Mouse (Mus musculus): ENCODE data around the gene Sestd1. TPM values are rescaled to one million over a fixed set of nuclear protein-coding genes. Genes with fewer than 3 reads are reported as not detected.

The Sestd1 gene
- polyA plus RNA-seq, 1 experiment from 2014 or later: 35.5 TPM

DNA sequence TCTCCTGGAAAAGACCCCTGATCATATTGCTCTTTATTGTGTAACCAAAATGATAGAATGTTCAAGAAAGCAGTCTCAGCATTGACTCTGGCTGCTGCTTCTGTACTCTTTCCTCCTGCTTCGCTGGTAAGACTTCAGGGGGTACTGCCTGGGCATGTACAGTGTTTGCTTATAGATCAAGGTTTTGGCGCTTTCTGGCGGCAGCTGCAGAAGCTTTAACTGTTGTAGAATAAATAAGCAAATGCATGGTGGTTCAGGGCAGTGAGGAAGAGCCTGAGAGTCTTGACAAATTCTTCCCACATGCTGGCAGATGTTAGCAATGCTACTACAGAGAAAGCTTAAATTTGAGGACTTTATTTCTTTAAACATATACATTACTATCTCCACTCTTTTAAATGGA is 134.1 kb downstream of the Sestd1 start:
- WGBS: 80% methylated on average over 3 of the region's 3 CpGs

DNA sequence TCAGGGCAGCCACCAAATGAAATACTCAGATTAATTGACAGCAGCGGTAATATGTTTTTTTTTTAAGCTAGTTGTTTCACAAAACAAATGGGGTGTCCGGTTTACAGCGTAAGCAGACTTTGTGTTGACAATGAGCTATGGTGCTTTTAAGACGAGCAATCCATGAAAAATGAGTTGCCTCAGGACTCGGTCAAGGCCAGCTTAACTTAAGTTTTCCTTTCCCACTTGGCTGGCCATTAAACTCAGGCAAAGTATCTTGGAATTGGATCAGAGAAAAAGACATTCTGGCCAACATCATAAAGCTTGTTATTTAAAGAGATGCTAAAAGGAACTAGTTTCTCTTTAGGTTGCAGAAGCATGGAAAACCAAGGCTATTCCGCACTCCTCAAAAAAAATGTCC is 136.9 kb downstream of the Sestd1 start:
- Histone ChIP-seq H3K4me3 (no peak overlapping the region), H3K27me3 (replicated peaks) (no peaks in the 10 kb centered on the region), H3K27ac (no peak overlapping the region), H3K9me3 (no peaks in the 10 kb centered on the region), H3K36me3 (no peaks in the 10 kb centered on the region), H3K9ac (no peak overlapping the region), H3K4me2 (replicated peaks) (no peak overlapping the region), H3K4me1 (no peaks in the 10 kb centered on the region)
- WGBS: 71% methylated on average over 6 of the region's 6 CpGs
- no peak for ATAC-seq (ENCODE audit: low FRiP score, low read depth)

More for the DNA sequence above, 134.1 kb downstream of the Sestd1 start:
- Histone ChIP-seq H3K9me3 (no peaks in the 10 kb centered on the region), H3K27me3 (replicated peaks) (no peaks in the 10 kb centered on the region), H3K9ac (no peak overlapping the region), H3K4me3 (no peak overlapping the region), H3K4me1 (no peaks in the 10 kb centered on the region), H3K27ac (no peak overlapping the region), H3K36me3 (no peaks in the 10 kb centered on the region), H3K4me2 (replicated peaks) (no peak overlapping the region)
- ATAC-seq (ENCODE audit: low FRiP score, low read depth): no peak

DNA sequence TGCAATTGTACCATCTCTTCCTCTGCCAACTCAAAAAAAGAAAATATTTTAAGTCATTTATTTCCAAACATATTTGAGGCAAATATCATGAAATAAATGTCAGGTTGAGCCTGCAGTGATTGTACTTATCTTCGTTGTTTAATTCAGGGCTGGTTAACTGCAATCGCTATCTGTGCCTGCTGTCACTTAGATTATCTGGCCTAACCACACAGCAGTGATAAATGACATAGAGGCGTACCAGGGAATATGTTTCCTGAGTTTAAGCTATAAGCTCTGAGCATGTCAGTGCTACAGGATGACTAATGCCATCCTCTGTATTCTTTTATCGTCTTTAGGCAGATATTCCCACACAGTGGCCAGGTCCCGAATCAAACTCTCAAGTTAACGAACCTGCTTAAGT is 141.5 kb downstream of the Sestd1 start:
- no peaks in the 10 kb centered on the region for H3K27me3 ChIP-seq (replicated peaks)
- whole genome bisulfite sequencing: 91% methylated on average over 6 of the region's 6 CpGs
- H3K9me3 ChIP-seq: no peaks in the 10 kb centered on the region
- ATAC-seq (ENCODE audit: low FRiP score, low read depth): no peak
- H3K9ac ChIP-seq: no peak overlapping the region
- H3K4me3 ChIP-seq: no peak overlapping the region
- H3K4me1 ChIP-seq: no peaks in the 10 kb centered on the region
- no peak overlapping the region for H3K4me2 ChIP-seq (replicated peaks)
- no peaks in the 10 kb centered on the region for H3K36me3 ChIP-seq
- H3K27ac ChIP-seq: no peak overlapping the region

DNA sequence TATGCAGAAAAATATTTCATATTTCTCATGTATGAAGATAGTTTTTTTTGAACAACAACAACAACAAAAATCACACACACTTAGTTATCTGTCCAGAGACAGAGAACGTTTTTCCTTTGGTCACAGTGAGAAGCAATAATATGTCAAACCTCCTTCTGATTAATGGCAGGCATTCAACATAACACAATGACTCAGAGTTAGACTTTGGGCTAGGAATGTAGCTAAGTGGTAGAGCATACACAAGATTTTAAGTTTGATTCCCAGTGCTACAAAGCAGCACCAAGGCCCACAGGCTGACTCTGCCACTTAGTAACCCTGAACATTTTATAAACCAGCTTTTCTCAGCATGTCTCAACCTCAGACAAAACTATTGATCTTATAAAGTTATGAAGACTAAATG is 145.5 kb downstream of the Sestd1 start:
- Histone ChIP-seq H3K27me3 (replicated peaks) (no peaks in the 10 kb centered on the region), H3K27ac (no peak overlapping the region), H3K9me3 (no peaks in the 10 kb centered on the region), H3K4me1 (no peaks in the 10 kb centered on the region), H3K36me3 (no peaks in the 10 kb centered on the region), H3K4me3 (no peak overlapping the region), H3K4me2 (replicated peaks) (no peak overlapping the region), H3K9ac (no peak overlapping the region)
- ATAC-seq (ENCODE audit: low FRiP score, low read depth): no peak
- 27% methylated on average over 1 of the region's 1 CpGs for WGBS

DNA sequence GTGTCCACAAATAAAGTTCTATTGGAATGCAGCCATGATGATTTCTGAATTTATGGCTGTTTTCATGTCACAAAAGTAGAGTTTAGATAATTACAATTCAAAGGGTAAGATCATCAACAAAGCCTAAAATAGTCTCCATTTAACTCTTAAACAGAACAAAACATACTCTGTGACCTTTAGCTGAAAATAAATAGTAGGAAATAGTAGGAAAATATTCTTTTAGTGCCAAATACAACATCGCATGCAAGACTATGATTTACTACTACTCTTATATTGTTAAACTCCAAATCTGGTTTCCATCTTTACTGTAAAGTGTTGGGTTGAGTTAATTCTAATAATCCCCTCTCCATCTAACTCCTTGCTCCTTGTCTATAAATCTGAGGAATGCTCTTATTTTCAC is 147.0 kb downstream of the Sestd1 start:
- Histone ChIP-seq H3K4me3 (no peak overlapping the region), H3K9me3 (no peaks in the 10 kb centered on the region), H3K4me2 (replicated peaks) (no peak overlapping the region), H3K9ac (no peak overlapping the region), H3K27me3 (replicated peaks) (no peaks in the 10 kb centered on the region), H3K36me3 (no peaks in the 10 kb centered on the region), H3K27ac (no peak overlapping the region), H3K4me1 (no peaks in the 10 kb centered on the region)
- no peak for ATAC-seq (ENCODE audit: low FRiP score, low read depth)
- 98% methylated on average over 1 of the region's 1 CpGs for WGBS

Other genes with a start within 250 kb of the Sestd1 start
- 8.3 and 8.4 TPM in 2 replicates for gene Ccdc141, start 110.0 kb downstream of the Sestd1 start, polyA plus RNA-seq (2016; fragmentation: Nextera tagmentation; extraction: Ambion mirVana)